Mouse (Mus musculus) E14TG2a.4 (cell line): Measurements from ENCODE around the gene Cyp17a1.

Source experiments
- CTCF ChIP-seq: conservative IDR thresholded peaks from 2 replicates; pipeline ENCODE4 v1.5.1; 2014; ENCODE audit warnings: low read length
- NANOG ChIP-seq: IDR thresholded peaks from 2 replicates; pipeline ENCODE4 v1.6.1; 2014; ENCODE audit warnings: borderline replicate concordance, low read length, mixed read lengths

DNA sequence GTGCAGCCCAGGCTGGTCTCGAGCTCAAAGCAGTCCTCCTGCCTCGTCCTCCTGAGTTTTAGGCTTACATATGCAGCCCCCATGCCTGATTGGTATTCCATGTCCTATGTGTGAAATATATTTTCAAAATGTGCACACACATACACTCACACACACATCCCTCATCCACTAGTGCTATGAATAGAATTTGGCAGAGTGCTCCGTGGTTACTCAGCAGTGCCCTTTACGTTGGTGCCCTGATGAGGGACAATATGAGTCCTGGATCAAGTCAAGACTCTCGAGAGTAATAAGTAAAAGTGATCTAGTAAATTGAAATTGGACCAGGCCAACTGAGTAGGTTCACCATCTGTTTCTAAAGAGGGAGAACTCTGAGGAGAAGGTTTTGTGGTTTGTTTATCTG is 29.7 kb downstream of the Cyp17a1 start:
- TF ChIP-seq CTCF (no peak), NANOG (no peak)
